Mouse (Mus musculus): ENCODE results near the gene Prkce. TPM values are rescaled to one million over a fixed set of nuclear protein-coding genes. Genes with fewer than 3 reads are reported as not detected.

Prkce gene
- polyA plus RNA-seq, 1 experiment from 2014 or later, result 6.6 TPM

DNA sequence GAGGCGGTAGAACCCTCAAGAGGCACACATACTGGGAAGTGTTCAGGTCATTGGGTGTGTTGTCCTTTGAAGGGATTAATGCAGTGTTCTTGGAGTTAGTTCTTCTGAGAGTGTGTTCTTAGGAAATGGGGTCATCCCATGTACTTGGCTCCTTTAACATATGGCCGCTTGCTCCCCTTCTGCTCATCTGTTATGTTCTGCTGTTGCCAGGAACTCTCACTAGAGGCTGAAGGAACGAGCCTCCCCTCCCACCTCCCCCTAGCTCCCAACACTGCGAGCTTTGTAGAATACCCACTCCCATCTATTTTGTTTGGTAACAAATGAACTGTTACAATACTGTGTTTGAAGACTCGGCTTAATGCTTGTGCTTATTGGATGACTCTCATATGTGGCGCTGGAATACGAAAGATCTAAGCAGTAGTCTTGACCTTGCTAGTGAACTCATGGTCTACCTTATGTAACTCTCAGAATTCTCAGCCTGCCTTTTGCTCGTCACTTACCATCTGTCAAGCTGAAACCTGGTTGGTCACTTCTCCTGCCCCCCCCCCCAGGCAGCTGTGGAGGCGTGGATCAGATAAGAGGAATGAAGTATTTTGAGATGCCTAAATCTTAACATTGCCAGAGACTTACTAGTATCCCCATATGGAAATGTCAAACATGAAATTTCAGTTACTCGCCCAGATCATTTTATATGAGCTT lies 58.1 kb downstream of the Prkce start:
- in situ Hi-C loops (cut with MboI; ENCODE audit: low pct_unique_long_range_greater_than_20kb), result no loop called here
- no peak for TF ChIP-seq CTCF (IDR thresholded peaks at IDR 0.05)
- POLR2A ChIA-PET, result no interaction called here
- DNase-seq (ENCODE audit: low read depth, low spot score) (no peak), ATAC-seq (no peak)
- CTCF ChIA-PET, result interaction anchor here (1.1 kb wide), 1 partner anchor 64 kb away, joined by 3 read pairs; no protein-coding TSS in a partner anchor
- H3K27me3 ChIP-seq, result no peaks in the 10 kb centered on the region

DNA sequence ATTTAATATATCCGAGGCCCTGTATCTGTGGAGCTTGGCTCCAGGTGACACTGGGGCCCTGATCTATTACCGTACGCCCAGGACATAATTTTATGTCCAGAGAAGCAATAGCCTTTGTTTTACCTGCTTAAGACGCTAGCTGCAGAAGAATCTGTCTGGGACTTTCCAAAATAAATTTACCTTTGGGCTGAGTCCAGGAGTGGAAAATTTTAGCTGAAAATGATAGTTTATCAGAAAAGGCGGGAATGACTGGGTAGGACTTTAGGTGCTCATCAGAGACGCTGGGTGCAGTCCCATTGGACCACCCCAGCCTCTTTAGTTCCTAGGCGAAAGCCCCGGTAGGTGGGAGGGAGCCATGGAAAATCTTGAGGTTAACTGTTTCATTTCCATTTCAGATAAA lies 58.6 kb downstream of the Prkce start:
- no peak for TF ChIP-seq CTCF (IDR thresholded peaks at IDR 0.05)
- ATAC-seq, result no peak
- POLR2A ChIA-PET, result no interaction called here

DNA sequence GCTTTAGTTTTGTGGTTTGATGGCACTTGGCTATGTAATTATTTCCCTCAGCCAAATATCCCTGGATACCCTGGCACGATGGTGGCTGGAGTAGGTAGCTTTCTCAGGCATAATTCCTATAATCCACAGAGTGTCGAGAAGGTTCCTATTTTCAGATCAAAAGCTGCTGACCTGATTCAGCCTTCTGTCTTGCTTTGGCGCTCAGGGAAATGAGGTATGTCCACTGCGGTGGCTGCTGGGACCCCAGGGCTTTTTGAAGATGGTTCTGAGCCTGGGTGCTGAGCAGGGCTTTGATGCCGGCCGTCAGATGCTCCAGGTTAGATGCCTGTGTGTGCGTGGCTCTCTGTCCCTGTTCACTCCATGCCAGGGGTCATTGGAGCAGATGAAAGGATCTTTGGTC lies 59.0 kb downstream of the Prkce start:
- CTCF ChIA-PET, result interaction anchor here (1.1 kb wide), 1 partner anchor 65 kb away, joined by 3 read pairs; no protein-coding TSS in a partner anchor
- TF ChIP-seq CTCF (IDR thresholded peaks at IDR 0.05), result no peak
- no peaks in the 10 kb centered on the region for H3K27me3 ChIP-seq
- ATAC-seq, result no peak
- no peak for DNase-seq (ENCODE audit: low read depth, low spot score)
- in situ Hi-C loops (cut with MboI; ENCODE audit: low pct_unique_long_range_greater_than_20kb), result no loop called here
- POLR2A ChIA-PET, result no interaction called here

More for the DNA sequence above, 58.6 kb downstream of the Prkce start:
- DNase-seq (ENCODE audit: low read depth, low spot score), result no peak
- H3K27me3 ChIP-seq, result no peaks in the 10 kb centered on the region
- CTCF ChIA-PET, result interaction anchor here (1.1 kb wide), 1 partner anchor 65 kb away, joined by 3 read pairs; no protein-coding TSS in a partner anchor
- in situ Hi-C loops (cut with MboI; ENCODE audit: low pct_unique_long_range_greater_than_20kb), result no loop called here

DNA sequence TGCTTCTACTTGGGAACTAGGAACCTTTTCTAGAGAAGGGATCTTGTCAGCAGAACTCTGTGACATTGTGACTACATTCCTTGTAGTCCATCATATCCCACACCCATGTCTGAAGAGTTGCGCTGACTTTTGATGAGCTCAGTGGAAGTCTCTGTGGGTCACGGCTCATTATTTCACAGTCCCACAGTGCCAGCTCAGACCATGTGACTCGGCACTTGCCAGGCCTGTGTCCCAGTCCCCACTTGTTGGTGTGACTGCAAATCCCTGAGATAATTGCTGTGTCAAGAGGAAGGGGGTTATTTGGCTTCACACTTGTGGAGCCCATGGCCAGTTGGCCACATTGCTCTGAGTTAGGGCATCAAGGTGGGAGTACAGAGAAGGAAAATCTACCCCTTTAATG lies 59.8 kb downstream of the Prkce start:
- DNase-seq (ENCODE audit: low read depth, low spot score) (no peak), ATAC-seq (no peak)
- ChIA-PET CTCF (no interaction called here), POLR2A (no interaction called here)
- in situ Hi-C loops (cut with MboI; ENCODE audit: low pct_unique_long_range_greater_than_20kb), result no loop called here
- TF ChIP-seq CTCF (IDR thresholded peaks at IDR 0.05), result no peak
- no peaks in the 10 kb centered on the region for H3K27me3 ChIP-seq

DNA sequence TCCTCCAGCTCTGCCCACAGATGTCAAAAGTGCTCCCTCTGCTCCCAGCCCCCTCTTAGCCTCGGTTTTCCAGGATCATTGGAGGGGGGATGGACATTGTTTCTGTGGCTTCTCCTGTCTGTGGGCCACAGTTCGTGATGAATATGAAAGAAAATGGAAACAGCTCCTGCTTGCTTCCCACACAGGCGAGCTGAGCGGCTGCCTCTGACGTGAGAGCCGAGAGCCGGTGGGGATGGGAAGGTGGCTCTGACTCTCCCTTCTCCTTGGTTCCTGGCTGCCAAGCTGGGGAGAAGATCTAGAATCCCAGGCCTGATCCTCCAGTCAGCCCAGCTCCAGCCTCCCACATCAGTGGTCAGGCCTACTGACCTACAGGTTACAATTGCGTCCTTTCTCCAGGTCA lies 61.3 kb downstream of the Prkce start:
- no peaks in the 10 kb centered on the region for H3K27me3 ChIP-seq
- DNase-seq (ENCODE audit: low read depth, low spot score) (no peak), ATAC-seq (no peak)
- in situ Hi-C loops (cut with MboI; ENCODE audit: low pct_unique_long_range_greater_than_20kb), result no loop called here
- ChIA-PET CTCF (no interaction called here), POLR2A (no interaction called here)
- no peak for TF ChIP-seq CTCF (IDR thresholded peaks at IDR 0.05)

DNA sequence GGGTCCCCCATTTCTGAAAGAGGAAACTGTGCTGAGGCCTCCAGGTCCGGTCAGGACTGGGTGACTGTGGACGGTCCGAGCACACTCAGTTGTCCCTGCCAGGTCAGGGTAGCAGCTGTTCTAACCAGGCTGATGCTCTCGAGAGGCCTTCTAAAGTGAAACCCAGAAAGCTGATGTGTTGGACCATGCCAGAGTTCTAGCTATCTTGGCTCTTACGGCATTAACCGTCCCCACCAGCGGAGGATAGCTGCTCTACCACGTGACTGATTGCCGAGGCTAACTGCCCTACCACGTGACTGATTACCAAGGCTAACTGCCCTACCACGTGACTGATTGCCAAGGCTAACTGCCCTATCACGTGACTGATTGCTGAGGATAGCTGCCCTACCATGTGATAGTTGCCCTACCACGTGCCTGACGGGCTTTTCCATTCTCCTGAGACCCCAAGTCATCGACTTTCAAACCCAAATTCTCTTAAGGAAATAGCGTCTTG lies 62.6 kb downstream of the Prkce start:
- H3K27me3 ChIP-seq, result no peaks in the 10 kb centered on the region
- no peak for TF ChIP-seq CTCF (IDR thresholded peaks at IDR 0.05)
- in situ Hi-C loops (cut with MboI; ENCODE audit: low pct_unique_long_range_greater_than_20kb), result no loop called here
- ChIA-PET CTCF (no interaction called here), POLR2A (interaction anchor here (1.2 kb wide), 1 partner anchor 119 kb away, joined by 3 read pairs; no protein-coding TSS in a partner anchor)
- ATAC-seq, result no peak
- no peak for DNase-seq (ENCODE audit: low read depth, low spot score)

DNA sequence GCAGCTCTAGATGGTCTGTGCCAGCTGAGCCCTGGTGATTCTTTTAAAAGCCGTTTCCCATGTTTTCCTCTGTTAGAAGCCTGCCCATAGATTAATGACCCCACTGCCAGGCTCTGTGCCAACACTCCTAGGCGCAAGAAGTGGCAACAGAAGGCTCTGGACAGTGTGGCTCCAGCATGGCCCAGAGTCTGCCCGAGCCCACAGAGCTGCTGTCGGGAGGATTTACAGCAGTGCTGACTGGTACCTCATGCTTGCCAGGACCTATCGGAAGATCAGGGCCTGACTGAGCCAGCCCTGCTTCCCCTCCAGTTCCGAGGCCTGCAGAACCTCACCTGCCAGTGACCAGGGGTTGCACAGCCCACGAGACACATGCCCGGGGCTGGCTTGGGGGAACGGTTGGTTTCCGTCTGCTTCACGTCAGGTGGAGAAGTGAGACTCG lies 64.2 kb downstream of the Prkce start:
- no peak for TF ChIP-seq CTCF (IDR thresholded peaks at IDR 0.05)
- H3K27me3 ChIP-seq, result no peaks in the 10 kb centered on the region
- in situ Hi-C loops (cut with MboI; ENCODE audit: low pct_unique_long_range_greater_than_20kb), result no loop called here
- CTCF ChIA-PET, result interaction anchor here (1.4 kb wide), 1 partner anchor 10 kb away, joined by 3 read pairs; no protein-coding TSS in a partner anchor
- DNase-seq (ENCODE audit: low read depth, low spot score) (no peak), ATAC-seq (no peak)
- POLR2A ChIA-PET, result no interaction called here

DNA sequence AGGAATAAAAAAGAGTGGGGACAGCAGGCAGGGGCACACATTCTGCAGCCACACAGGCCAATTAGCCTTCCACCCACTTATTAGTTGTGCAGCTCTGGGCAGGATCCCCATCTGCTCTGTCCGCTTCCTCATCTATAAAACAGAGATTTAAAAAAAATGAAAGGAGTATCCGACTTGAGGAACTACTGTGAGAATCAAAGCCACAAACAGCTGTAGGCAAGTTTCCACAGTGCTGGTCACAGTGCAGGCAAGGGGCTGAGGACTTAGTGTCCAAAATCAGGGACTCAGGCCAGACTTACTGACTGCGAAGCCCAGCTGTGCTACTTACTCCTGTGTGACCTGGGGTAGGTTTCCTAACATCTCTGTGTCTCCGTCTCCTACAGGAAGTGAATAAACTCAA lies 64.7 kb downstream of the Prkce start:
- H3K27me3 ChIP-seq, result no peaks in the 10 kb centered on the region
- in situ Hi-C loops (cut with MboI; ENCODE audit: low pct_unique_long_range_greater_than_20kb), result no loop called here
- no peak for DNase-seq (ENCODE audit: low read depth, low spot score)
- no peak for TF ChIP-seq CTCF (IDR thresholded peaks at IDR 0.05)
- no peak for ATAC-seq
- CTCF ChIA-PET, result interaction anchor here (1.4 kb wide), 1 partner anchor 9 kb away, joined by 3 read pairs; no protein-coding TSS in a partner anchor
- POLR2A ChIA-PET, result no interaction called here

DNA sequence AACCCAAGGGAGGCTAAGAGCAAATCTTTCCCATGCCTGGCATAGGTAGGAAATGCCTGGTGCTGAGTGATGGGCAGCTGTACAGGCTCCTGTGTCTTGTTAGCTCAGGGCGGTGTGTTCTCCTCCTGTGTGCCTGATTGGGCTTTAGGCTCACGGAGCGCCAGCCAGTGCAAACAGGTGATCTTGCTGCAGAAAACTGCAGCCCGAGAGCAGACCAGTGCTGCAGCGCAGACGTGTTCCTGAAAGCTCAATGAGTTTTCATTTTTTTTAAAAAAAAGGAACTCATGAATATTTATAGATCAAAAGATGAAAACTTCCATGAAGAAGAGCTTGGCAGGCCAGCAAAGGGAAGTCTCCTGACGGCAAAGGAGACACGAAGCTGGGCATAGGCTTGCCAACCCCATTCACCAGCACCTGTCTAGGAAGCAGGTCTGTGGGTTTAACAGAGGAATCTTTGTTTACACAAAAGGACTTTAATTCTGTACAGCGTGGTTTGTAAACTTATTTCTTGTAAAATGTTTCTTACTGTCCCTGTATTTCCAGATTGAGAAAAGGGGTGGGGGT lies 67.1 kb downstream of the Prkce start:
- in situ Hi-C loops (cut with MboI; ENCODE audit: low pct_unique_long_range_greater_than_20kb), result no loop called here
- ChIA-PET POLR2A (no interaction called here), CTCF (interaction anchor here (0.9 kb wide), 1 partner anchor 21 kb away, joined by 3 read pairs; no protein-coding TSS in a partner anchor)
- TF ChIP-seq CTCF (IDR thresholded peaks at IDR 0.05), result no peak
- H3K27me3 ChIP-seq, result no peaks in the 10 kb centered on the region
- DNase-seq (ENCODE audit: low read depth, low spot score) (no peak), ATAC-seq (no peak)

DNA sequence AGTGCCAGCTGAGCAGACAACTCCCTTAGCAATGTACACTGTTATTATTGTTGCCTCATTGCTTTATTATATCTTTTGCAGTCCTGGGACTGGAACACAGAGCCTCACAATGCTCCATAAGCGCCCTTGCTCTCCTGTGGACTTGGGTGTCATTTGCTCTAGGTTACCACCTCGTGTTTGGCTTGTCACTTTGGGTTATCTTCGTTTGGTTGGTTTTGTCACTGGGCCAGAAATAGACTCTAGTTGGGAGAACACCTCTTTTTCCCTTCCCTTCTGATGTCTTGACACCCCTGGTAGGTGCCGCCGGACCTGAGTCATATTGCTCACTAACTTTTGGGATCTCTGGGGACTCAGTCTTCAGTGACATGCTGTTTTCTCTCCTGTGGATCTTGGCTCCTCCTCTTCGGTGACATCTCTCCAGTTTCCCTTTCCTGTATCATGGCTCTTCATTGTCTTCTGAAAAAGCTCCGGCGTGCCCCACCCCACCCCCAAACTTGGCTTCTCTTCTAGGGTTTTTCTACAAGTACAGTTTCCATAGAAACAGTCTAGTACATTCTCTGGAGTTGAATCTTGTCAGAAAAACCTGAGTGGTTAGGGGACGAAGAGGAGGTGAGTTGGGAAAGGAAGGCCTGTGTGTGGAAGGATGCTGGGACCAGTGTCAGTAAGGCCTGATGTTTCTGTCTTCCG lies 68.6 kb downstream of the Prkce start:
- H3K27me3 ChIP-seq, result no peaks in the 10 kb centered on the region
- in situ Hi-C loops (cut with MboI; ENCODE audit: low pct_unique_long_range_greater_than_20kb), result no loop called here
- ATAC-seq, result no peak
- TF ChIP-seq CTCF (IDR thresholded peaks at IDR 0.05), result no peak
- ChIA-PET POLR2A (no interaction called here), CTCF (no interaction called here)
- DNase-seq (ENCODE audit: low read depth, low spot score), result no peak
